Mouse (Mus musculus): Measurements from ENCODE around the gene Rtp4.

Gene Rtp4

GRCm38 (mm10) chr16:23520235-23520871 is at the start of gene Rtp4, which contains the start of gene Masp1:
Rtp4 (plus strand) TSS chr16:23520291.
Masp1 (minus strand) TSS chr16:23520815.
- peak in 1 of 2 experiments; percentile 9 for DNase-seq

GRCm38 (mm10) chr16:23471551-23471950 is 48.5 kb upstream of the Rtp4 start:
- DNase-seq: no peak

DNA sequence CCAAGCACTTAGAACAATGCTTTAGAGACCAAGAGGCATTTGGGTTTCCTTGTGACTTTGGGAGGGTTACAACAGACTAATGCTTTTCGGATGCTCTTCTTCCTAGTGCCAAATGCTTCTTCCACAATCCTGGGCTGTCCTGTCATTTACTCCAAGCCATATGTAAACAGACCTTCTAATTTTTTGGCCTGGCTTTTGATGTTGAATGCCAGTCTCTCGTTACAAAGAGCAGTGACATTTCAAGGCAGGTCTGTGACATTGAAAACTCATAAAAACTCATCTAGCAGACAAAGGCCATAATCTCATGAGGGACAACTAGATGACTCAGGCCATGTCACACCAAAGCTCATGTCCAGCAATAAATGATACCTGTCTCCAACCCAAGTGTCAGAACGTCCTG is 48.0 kb upstream of the Rtp4 start:
- DNase-seq: no peak

GRCm38 (mm10) chr16:23475651-23476050 is 44.4 kb upstream of the Rtp4 start:
- DNase-seq: no peak

GRCm38 (mm10) chr16:23476598-23476997 is 43.5 kb upstream of the Rtp4 start:
- DNase-seq: no peak

DNA sequence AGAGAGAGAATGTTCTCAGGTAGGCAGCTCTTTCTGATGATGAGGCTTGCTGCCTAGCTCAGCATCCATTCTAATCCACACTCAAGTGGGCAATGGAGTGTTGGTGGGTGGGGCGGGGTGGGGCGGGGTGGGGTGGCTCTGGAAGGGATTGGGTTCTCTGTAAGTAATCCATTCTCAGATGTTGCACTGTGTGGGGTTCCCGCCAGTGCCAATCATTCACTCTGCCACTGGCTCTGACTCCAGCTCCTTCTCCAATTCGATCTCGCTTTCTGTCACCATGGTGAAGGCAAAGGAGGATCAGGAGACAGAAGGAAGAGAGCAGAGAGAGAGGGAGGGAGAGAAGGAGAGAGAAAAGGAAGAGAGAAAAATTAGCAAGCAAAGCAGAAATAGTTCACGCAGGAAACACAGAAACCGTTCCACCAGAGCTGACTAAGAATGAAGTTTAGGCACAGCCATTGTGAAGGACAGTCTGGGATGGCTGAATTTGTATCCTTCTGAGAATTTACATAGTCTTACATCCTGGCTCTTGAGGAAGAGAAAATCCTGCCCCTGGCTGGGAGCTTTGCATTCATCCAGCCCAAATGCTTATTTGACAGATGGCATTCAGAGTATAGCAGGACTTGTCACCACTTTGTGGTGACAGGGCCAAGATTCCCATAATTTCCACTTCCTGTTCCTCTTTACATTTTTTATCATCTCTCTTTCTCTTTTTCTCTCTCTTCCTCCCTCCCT is 40.1 kb upstream of the Rtp4 start:
- DNase-seq: no peak

DNA sequence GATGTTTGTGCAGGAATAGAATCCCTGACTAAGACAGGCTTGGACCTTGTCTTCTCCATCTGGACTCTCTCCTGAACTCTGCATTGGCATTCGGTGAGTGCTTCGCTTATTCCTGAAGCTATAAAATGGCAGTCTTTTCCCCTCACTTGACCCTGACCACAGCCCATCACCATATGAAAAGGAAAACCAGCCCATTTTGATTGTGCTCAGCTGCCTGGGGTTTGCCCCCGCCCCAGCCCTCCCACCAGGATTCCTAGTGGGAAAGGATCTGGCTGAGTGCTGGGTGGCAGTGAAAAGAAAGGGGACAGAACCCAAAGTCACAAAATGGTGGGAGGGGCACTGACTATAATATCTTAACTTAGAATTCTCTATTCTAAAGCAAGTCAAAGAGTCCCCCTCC is 37.9 kb upstream of the Rtp4 start:
- DNase-seq: no peak

GRCm38 (mm10) chr16:23482846-23483245 is 37.2 kb upstream of the Rtp4 start:
- no peak for DNase-seq

DNA sequence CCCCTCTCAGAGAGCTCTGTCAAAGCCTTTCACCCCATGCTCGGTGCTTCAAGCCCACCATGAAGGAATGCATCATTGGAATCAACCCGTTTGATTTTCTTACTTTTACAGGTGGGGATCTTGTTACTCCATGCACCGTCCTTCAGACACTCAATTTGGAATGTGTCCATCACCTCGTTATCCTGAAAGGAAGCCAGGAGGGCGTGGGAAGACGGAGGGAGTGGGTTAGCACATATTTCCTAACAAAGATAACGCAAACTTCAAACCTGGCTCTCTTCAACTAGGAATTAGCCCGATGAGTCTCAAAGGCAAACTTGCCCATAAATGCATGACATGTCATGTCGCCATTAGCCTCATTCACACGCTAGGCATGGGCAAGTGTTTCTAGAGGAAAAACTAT is 36.8 kb upstream of the Rtp4 start:
- no peak for DNase-seq

- DNase-seq: no peak
Measured at GRCm38 (mm10) chr16:23492783-23493182, 27.3 kb upstream of the Rtp4 start.

- DNase-seq: no peak
Measured at GRCm38 (mm10) chr16:23496245-23496924, 23.7 kb upstream of the Rtp4 start.

DNA sequence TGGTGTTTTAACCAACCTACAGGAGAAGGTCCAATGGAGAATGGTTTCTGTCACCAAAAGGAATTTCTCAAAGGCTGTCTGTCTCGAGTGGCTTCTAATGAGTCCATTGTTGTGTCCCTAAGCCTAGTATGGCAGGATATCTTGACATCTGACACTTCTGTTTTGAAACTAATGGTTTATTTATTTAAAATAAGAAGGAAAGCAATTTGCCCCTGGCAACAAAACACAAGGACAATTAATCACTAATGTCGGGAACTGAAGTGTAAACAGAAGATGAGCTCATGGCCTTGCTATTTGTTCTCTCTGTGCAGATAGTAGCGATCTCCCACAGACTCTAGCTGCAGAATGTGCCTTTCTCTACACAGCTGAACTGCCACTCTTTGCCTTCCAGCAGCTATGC is 22.7 kb upstream of the Rtp4 start:
- DNase-seq: no peak

- no peak for DNase-seq
Measured at GRCm38 (mm10) chr16:23497881-23498280, 22.2 kb upstream of the Rtp4 start.

GRCm38 (mm10) chr16:23498691-23499131 is 21.4 kb upstream of the Rtp4 start:
- no peak for DNase-seq

- DNase-seq: no peak
Measured at GRCm38 (mm10) chr16:23500558-23500957, 19.5 kb upstream of the Rtp4 start.

DNA sequence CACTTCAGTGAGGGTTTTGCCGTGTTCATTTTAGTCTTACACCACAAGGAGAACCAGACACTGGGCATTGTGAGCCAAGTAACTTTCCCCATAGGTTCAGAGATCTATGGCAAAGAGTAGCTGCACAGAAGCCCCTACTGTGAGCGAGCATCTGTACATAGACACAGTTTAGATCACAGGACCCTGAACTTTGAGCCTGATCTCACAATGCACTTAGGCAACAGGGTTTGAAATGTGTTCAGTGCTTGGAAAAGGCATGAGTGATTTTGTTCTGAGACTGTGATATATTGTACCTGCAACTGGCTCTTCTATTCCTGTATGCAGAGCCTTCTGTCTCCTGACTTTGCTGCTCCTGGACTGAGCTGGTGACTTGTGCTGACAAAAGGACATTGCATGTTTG is 18.8 kb upstream of the Rtp4 start:
- no peak for DNase-seq

DNA sequence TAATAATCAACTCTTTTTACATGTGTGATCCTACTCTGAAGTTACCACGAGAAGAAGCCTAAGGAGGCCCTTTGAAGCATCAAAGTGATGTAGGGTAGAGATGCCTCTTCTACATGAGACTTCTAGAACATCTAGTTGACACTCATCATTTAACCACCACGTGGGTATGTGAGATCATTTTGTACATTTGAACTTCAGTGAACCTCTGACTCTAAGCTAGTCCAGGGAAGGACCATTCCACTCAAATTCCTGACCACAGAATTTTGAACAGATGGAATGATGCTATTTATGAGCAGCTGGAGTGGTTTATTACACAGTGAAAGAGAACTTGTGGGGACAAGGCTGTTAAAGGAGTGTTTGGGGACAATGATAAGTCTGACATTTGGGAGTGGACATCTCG is 17.6 kb upstream of the Rtp4 start:
- no peak for DNase-seq

DNA sequence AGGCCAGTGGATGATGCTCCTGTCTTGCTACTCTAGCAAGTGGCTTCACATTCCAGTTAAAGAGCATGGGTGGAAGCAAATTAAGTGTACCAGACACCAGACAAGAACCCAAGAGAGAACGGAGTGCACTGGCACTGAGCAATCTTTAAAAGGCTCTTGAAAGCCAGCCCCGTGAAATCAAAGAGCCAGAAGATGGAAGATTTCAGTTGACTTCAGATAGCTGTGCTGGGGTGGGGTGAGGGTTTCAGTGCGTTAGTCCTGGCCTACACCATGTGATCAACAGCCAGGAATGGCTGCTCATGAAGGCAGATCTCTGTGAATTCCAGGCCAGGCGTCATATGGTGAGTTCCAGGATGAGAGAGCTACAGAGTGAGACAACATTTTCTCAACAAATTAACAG is 16.7 kb upstream of the Rtp4 start:
- DNase-seq: no peak

DNA sequence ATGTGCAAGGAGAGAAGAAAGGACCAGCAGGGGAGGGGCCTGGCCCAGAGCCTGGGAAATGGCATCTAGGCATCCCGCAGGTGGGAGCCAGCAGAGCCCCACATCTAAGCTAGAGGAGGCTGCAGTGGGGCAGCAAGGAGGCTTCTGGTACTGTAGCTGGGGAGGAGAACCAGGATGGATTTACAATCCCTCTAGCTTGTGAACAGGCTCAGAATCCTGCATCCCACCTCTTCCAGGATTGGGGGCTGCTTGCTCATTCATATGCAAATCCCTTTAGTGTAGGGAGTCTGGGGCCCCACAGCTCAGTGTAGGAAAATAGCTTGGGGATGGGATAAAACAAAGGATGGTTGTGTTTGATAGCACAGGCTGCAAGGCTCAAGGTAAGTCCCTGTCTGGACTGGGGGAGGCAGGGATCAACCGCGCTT is 15.8 kb upstream of the Rtp4 start:
- DNase-seq: no peak

GRCm38 (mm10) chr16:23505904-23506687 is 14.0 kb upstream of the Rtp4 start:
- no peak for DNase-seq

DNA sequence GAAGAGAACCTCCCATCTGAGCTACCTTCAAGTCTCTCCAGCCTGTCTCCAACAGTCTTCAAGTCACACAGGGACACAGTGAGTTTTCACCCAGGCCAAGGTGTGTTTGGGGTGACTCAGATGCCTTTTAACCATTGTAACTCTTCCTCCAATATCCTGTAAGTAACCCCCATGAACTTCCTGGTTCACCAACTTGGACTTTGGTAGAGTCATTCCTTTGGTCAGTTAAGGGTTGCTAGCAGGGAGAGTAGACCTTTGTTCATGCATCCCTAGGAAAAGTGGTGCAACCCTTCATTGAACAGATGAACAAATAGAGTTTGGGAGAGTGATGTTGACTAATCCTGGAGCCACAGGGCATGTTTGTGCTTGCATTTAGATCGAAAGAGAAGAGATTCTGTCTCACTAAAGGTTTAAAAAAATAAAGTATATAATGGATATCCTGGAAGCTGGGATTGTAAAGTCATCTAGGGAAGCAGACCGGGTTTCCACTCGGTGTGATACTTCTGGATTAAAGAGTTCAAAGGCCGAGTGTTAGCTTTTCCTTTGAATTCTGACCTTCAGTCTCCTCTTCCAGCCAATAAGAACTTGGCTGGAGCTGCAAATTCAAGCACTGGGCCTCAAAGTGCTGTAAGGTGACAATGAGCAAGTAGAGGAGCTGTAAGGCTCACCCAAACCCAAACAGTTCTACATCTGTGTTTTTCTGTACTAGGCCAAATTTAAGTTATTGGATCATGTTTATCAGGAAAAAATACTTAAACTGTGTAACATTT is 8.7 kb upstream of the Rtp4 start:
- DNase-seq: no peak

DNA sequence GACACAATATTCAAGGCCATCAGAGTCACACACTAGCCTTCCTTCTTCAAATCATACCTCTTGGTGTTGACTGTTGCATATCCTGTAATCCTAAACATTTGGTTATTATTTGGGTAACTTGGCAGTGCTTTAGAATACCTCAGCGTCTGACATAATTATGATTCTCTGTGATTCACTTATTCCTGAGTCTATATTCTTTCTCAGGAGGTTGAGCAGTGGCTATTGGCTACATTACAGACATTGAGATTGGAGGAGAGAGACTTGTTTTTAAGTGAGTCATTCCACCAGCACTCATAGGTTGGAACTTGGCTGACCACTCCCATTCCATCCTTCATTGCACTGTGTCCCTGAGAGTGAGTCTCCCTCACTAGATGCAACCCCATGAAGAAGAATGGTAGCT is 6.7 kb upstream of the Rtp4 start:
- DNase-seq: no peak
